Mouse (Mus musculus): Measurements from ENCODE around the gene Zglp1.

- TF ChIP-seq POLR2A (IDR thresholded peaks at IDR 0.05; ENCODE audit: low read depth, low read length) (no peak), CTCF (IDR thresholded peaks at IDR 0.05; ENCODE audit: borderline replicate concordance, insufficient read depth, low read length) (no peak)
These were observed 45.5 kb downstream of the Zglp1 start for GRCm38 (mm10) chr9:21021363-21021762.
